Mouse (Mus musculus) frontal cortex, postnatal 14 days (tissue): ENCODE results near the gene Kat6b.

Experiments
- DNase-seq, 2 experiments: peaks; one replicate each; pipeline ENCODE4 v3.0.0; 2022; ENCODE audit warnings: low spot score in 2 of 2

Kat6b gene

GRCm38 (mm10) chr14:21560481-21561209 lies 79.4 kb downstream of the Kat6b start:
- DNase-seq, result no peak

GRCm38 (mm10) chr14:21561396-21562065 lies 80.3 kb downstream of the Kat6b start:
- no peak for DNase-seq

- DNase-seq, result no peak
Observed at GRCm38 (mm10) chr14:21563584-21564118, 82.4 kb downstream of the Kat6b start.

GRCm38 (mm10) chr14:21565541-21566353 lies 84.5 kb downstream of the Kat6b start:
- DNase-seq, result no peak

GRCm38 (mm10) chr14:21567293-21567984 lies 86.2 kb downstream of the Kat6b start:
- DNase-seq, result no peak

GRCm38 (mm10) chr14:21568821-21569220 lies 87.6 kb downstream of the Kat6b start:
- DNase-seq, result no peak

GRCm38 (mm10) chr14:21574686-21575309 lies 93.6 kb downstream of the Kat6b start:
- DNase-seq, result no peak

GRCm38 (mm10) chr14:21576867-21577266 lies 95.6 kb downstream of the Kat6b start:
- no peak for DNase-seq

GRCm38 (mm10) chr14:21581198-21581597 lies 100.0 kb downstream of the Kat6b start:
- no peak for DNase-seq

GRCm38 (mm10) chr14:21582301-21582700 lies 101.1 kb downstream of the Kat6b start:
- no peak for DNase-seq

- no peak for DNase-seq
Observed at GRCm38 (mm10) chr14:21583051-21583450, 101.8 kb downstream of the Kat6b start.

- DNase-seq, result no peak
Observed at GRCm38 (mm10) chr14:21583868-21584267, 102.6 kb downstream of the Kat6b start.

- no peak for DNase-seq
Observed at GRCm38 (mm10) chr14:21584468-21585135, 103.4 kb downstream of the Kat6b start.

- DNase-seq, result no peak
Observed at GRCm38 (mm10) chr14:21585491-21586251, 104.4 kb downstream of the Kat6b start.

GRCm38 (mm10) chr14:21586481-21587118 lies 105.4 kb downstream of the Kat6b start:
- DNase-seq, result no peak

- DNase-seq, result no peak
Observed at GRCm38 (mm10) chr14:21587931-21588330, 106.7 kb downstream of the Kat6b start.

GRCm38 (mm10) chr14:21589620-21590019 lies 108.4 kb downstream of the Kat6b start:
- no peak for DNase-seq

GRCm38 (mm10) chr14:21590205-21590604 lies 109.0 kb downstream of the Kat6b start:
- DNase-seq, result no peak

GRCm38 (mm10) chr14:21592152-21592551 lies 110.9 kb downstream of the Kat6b start:
- DNase-seq, result no peak
